Mouse (Mus musculus): ENCODE data around the gene Ip6k3. TPM values are rescaled to one million over a fixed set of nuclear protein-coding genes. Genes with fewer than 3 reads are reported as not detected.

The Ip6k3 gene
- polyA plus RNA-seq, 1 experiment = not detected

DNA sequence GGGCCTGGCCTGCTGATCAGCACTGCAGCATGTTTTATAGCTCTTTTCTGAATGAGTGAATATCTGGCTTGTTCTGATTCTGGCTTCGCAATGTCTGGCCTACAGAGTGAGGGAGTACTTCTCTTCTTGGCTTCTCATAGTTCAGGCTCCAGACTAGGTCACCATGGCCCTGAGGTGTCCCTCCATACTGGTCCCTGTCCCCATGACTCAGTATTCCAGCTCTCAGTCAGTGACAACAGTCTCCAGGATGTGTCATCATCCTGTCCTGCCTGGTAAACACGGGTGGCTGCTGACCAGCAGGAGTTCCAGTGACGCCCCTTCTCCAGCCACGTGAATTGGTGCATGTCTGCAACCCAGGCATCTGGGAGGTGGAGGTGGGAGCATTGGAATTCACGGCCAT, 3.5 kb upstream of the Ip6k3 start:
- no peak for TF ChIP-seq GATA1 (IDR thresholded peaks at IDR 0.05; ENCODE audit: low read length)

DNA sequence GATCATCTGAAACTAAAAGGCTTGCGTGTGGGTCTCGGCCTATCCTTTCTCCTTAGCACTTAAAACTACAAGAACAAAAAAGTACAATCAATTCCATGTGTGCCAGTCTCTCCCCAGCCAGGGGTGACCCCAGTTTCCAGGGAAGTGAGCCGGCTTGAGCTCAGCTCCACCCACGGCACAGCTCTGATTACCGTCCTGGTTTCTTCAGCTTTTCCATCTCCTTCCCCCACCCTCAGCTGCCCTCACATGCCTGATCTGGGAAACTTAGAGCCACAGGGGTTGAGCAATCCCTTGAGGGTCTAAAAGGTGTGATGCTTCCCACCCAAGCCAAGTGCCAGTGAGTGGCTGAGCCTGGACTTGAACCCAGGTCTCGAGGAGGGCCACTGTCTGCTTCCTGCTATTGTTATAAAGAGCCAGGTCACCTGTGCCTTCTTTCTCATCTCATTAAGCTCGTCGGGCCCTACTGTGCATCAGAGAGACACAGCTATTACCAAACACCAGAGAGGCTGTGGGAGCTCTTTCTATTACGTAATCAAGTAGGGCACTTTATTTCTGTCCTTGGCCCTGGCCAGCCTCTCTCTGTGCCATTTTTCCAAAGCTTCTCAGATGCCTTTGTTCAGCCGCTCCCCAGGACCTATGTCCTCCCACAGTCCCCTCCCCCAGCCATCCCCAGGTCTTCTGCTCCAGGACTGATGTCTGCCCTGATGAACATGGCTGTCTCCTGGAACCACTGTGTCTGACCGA, 2.5 kb upstream of the Ip6k3 start:
- no peak for TF ChIP-seq GATA1 (IDR thresholded peaks at IDR 0.05; ENCODE audit: low read length)

DNA sequence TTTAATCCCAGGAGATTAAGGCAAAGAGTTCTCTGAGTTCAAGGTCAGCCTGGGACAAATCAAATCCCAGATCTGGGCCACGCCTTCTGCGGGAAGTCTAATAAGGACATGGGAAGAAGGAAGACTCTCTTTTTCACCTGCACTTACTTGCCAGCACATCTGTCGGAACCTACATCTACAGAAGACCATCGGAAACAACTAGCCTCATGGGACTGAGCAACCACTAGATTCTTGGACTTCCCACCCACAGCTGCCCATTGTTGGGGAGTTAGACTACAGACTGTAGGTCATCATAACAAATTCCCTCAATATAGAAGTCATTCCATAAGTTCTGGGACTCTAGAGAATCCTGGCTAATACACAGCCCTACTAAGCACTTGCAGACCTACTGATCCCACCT, 974 bp upstream of the Ip6k3 start:
- TF ChIP-seq GATA1 (IDR thresholded peaks at IDR 0.05; ENCODE audit: low read length) = no peak

DNA sequence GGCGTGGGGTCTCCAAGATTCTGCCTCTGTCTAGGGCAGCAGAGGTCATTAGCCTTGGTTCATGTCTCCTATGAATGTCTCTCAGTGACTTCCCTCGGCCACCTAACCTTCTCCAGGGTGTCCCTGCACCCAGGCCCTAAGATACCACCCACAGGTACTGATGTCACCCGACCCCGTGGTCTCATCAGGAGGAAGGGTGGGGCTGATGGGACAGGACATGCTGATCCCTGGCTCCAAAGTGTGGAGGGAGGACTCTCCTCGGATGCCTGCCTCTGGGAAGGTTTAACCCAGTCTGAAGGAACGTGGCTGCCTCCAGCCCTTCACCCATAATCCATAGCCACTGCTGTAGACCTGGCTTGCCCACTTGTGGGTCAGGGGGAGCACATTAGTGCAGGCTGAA, 694 bp downstream of the Ip6k3 start:
- TF ChIP-seq GATA1 (IDR thresholded peaks at IDR 0.05; ENCODE audit: low read length) = no peak

DNA sequence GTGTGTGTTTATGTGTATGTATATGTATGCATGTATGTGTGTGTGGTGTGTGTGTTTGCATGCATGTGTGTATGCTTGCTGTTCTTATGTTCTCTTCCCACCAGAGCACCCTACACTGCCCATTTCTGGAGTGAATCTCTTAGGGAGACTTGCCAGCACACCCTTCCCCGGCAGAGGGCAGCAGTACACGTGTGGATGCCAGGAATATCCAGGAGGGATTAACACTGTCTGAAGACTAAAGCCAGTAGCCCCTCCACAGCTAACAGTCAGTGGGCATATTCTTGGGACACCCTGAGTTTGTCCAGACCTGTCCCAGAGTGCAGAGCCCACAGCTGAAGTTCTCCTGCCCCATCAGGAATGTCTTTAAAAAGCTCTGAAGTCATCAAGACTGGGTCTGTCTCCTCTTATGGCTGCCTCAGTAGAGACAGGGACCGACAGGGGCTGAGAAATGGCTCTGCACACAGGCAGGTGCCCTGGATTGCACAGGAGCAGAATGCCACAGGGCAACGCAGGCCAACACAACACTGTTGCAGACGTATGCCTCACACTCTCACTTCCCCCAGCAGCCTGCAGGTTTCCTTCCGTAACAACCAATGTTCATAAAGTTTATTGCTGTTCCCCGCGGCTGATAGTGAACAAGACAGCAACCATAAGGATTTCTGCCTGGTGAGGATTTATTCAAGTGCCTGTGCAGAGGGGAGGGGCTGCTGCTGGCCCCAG, 2.4 kb downstream of the Ip6k3 start:
- TF ChIP-seq GATA1 (IDR thresholded peaks at IDR 0.05; ENCODE audit: low read length) = no peak

DNA sequence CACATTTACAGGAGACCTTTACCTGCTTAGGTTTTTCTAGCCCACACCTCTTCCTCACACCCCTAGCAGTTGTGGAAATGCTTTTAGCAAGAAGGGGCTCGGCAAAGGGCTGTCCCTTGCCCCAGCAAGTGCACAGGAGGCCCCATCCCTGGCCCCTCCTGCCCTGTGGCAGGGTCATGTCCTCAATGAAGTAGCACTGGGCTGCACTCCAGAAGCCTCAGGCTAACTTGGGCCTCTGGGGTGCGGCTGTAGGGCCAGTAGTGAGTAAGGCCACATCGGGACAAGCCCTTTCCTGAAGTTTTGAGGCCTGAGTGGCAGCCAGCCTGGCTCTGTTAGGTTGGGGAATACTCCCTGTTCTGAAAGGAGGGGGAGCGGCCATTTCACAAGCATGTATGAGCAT, 6.7 kb downstream of the Ip6k3 start:
- TF ChIP-seq GATA1 (IDR thresholded peaks at IDR 0.05; ENCODE audit: low read length) = no peak

DNA sequence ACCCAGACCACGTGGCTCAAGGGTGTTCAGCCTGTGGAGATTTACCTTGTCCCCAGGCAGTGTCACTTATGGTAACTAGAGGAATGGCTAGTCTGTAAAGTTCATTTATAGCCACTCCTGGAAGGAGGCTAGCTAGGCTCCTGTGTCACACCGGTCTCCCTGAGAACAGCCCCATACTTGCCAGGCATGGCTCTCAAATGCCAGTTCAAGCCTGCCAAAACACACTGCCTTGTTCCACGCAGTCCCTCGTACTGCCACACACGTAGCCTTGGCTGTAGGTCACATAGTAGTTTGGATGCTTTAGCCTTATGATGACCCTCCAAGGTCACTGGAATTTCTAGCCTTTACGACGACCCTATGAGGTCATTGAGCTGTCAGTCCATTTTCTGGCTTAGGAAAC, 8.4 kb downstream of the Ip6k3 start:
- no peak for TF ChIP-seq GATA1 (IDR thresholded peaks at IDR 0.05; ENCODE audit: low read length)

DNA sequence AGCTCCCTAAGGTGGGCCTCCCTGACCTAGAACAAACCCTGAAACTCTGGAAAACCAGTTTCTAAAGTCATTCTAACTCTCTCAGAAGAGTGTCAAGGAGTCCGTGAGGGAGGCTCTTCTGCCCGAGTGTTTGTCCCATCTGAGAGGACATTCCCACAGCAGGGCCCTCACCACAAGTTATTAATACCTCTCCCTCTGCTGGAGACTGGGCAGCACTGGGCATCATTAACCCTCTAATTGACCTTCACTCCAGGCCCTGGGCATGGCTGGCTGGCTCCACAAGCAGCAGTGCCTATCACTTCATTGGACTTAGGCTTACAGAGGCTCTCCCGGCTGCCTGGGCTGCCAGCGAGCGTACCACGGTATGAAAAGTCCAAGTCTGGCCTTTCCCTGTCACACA, 9.2 kb downstream of the Ip6k3 start:
- no peak for TF ChIP-seq GATA1 (IDR thresholded peaks at IDR 0.05; ENCODE audit: low read length)

DNA sequence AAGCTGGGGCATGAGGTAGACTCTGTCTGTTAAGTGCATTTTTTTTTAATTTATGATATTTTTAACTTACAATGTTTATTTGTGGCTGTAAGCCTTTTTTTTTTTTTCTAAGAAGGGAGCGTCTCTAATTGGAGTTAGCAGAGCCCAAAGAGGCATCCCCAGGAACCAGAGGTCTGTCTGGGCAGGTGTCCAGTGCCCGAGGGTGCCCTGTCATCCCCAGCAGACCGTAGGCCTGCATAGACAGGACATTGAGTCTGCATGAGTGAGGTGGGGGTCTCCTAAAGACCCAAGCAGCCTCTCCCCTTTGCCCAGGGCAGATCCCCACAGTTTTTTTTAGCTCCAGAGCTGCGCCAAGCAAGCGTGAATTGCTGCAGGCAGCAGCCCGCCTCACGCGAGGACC, 11.8 kb downstream of the Ip6k3 start:
- TF ChIP-seq GATA1 (IDR thresholded peaks at IDR 0.05; ENCODE audit: low read length) = no peak

DNA sequence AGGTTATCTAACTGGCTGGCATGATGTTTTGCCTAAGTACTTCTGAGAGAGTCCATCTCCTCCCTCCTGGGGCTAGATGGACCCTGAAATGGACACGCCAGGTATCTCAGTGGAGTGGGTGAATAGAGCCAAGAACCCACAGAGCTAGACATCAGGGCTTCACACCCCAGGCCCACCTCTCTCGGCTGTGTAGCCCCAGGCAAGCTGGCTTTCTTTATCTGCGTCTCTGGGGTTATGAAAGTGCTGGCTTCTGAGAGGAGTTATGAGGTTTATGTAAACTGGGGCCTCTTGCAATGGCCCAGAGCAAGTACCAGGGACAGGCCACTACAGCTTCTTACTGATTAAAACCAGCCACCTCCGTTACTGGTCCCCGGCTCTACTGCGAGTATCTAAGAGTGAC, 12.7 kb downstream of the Ip6k3 start:
- no peak for TF ChIP-seq GATA1 (IDR thresholded peaks at IDR 0.05; ENCODE audit: low read length)

DNA sequence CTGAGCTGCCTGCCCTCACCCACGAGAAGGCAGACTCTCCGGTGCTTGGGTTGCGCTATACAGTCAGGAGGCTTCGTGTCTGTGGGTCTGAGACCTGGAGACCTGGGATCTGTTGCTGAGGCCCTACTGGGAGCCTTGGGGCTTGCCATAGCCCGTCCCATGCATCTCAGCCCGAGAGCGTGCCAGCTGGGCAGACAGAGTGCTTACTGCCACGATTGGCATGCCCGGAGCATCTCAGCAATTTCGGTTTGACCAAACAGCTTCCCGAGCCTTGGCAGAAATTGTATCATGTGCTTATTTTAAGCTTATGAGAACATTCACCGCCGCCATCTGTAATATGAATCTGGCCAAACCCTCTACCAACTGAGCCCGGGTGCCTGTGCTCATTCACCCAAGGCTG, 13.3 kb downstream of the Ip6k3 start:
- no peak for TF ChIP-seq GATA1 (IDR thresholded peaks at IDR 0.05; ENCODE audit: low read length)

DNA sequence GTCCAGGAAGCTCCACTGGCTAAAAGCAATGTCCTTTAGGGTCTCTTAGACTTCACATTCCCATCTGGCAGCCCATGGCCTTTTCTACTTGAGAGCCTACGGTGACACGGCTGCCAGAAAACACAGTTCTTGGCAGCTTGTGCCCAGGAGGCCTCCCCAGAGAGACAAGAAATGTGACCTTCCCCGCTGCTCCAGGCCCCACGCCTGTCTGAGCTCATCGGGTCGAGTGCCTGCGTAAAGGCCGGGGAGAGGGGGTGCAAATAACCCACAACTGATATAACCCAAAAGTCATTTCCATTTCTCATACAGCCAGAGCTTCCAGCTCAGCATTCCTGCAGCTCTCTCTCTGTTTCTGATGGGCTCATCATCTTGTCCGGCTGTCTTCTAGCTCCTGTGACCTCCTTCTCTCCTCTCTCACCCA, 13.8 kb downstream of the Ip6k3 start:
- no peak for TF ChIP-seq GATA1 (IDR thresholded peaks at IDR 0.05; ENCODE audit: low read length)

DNA sequence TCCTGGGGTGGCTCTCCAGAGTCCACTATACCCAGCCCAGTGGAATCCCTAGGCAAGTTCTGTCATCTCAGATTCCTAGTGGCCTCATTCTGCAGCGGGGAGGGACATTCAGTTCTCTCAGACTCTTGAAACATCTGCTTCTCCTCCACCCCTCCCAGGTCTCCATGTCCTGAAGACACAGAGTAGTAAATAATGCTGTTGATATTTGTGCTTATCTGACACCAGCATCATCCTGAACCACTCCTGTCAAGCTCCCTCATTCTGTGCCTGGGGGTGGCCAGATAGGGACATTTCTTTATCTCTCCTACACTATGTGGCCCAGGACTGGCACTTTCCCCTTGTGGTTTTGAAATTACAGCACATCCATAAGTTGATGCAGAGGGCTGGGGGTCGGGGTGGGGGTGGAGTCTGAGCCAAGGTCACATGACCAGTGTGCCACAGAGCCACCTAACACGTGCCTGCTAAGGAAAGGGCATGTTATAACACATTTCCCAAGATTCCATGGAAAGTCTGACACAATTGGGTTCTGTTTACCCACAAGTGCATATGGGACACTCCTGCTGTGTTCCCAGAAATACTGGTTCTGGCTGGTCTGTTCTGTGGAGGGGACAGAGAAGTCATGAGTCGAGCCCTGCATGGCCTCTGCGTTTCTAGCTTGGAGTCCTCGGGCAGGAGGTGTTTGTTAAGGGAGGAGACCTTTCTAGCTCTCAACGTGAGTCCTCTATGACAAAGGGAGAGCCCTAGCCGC, 14.4 kb downstream of the Ip6k3 start:
- TF ChIP-seq GATA1 (IDR thresholded peaks at IDR 0.05; ENCODE audit: low read length) = peak; percentile 90

DNA sequence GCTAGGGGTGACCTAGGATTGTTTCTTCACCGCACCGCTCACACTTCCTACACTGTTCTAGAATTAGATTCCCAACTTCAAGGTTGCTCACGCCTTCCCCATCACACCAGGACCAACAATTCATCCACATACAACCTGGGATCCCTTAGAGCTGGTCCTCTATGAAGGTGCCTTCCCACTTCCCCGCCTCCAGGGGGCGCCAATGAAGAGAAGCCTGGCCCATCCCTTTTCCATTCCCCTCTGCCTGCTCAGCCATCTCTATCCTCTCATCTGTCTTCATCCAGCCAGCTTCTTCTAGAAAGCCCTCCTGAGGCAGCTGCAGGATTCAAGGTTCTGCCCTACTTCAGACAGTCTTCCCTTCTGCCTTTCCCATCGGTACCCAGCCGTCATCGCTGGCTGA, 16.2 kb downstream of the Ip6k3 start:
- TF ChIP-seq GATA1 (IDR thresholded peaks at IDR 0.05; ENCODE audit: low read length) = no peak

DNA sequence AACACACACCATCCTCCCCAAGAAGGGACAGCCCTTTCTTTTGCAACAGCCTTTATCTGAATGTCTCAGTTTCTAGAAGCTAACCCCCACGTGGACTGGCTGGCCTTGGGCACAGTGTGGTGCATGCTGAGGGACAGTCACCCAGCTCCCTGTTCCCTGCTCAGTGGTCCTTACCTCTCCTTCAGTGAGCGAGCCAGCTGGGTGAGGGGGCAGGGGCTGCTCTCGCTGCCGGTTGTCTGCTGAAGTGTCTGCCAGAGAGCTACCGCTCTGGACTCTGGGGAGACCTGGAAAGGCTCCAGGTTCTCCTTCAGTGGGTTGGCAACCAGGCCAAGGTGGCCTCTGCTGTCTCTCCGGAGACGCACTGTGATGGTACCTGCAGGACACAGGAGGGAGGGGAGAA, 16.7 kb downstream of the Ip6k3 start:
- TF ChIP-seq GATA1 (IDR thresholded peaks at IDR 0.05; ENCODE audit: low read length) = no peak

DNA sequence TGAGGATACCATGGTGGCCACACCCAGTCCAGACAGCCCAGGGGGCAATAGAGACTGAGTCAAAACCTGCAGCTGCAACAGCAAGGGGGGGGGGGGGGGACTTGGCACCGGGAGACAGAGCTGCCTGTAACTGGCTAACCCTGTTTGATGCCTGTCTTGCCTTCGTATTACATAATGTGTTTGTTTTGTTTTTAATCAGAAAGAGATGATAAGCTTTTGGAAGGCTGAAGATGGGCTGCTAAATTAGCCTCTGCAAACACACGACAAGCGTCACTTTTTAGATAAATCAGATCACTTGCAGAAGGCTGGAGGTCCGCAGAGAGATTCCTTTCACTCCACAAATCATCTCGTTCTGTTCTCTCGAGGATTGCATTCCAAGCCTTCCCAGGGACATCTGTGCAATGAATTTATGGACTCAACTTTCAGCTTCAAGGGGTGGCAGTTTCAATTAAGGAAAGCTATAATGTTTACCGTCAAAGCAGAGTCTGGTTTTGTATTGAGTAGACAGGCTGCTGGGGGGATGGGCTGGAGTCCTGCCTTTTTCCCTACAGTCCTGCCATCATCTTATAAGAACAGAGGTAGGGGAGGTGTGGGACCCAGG, 21.2 kb downstream of the Ip6k3 start:
- no peak for TF ChIP-seq GATA1 (IDR thresholded peaks at IDR 0.05; ENCODE audit: low read length)

Data from G1E-ER4 (cell line).